Mouse (Mus musculus) CD4-positive, CD25-positive, alpha-beta regulatory T cell, adult 4 months (primary cell): ENCODE results near the gene Gbp3. TPM values are rescaled to one million over a fixed set of nuclear protein-coding genes. Genes with fewer than 3 reads are reported as not detected.
"Not testable (repeated sequence)": the region's sequence is repeated elsewhere in the genome, so short reads cannot be mapped to it uniquely, and the experiment has no call there.

Experiments used
- ATAC-seq: one replicate; pipeline ENCODE4 v1.8.0; 2017
- polyA plus RNA-seq, 2 experiments: library from polyadenylated mRNA; unstranded; fragments of 100-300 nt; shearing (Covaris generic); gene quantifications; one replicate each; pipeline ENCODE4 v1.2.1; 2017

Gene Gbp3
- polyA plus RNA-seq = 100 to 1,000 TPM; 101 to 122 TPM

- ATAC-seq = peak; percentile 51
These were observed at the start of gene Gbp3 for GRCm38 (mm10) chr3:142559632-142560228. Gbp3 (plus strand) TSS chr3:142560026.

- no peak for ATAC-seq
These were observed 31.7 kb upstream of the Gbp3 start for GRCm38 (mm10) chr3:142528116-142528515.

GRCm38 (mm10) chr3:142529597-142529996, 30.2 kb upstream of the Gbp3 start:
- ATAC-seq = peak; percentile 1

GRCm38 (mm10) chr3:142530087-142530953, 29.5 kb upstream of the Gbp3 start, which contains the start of gene Gbp7:
Gbp7 (plus strand) TSS chr3:142530342.
- peak; percentile 84 for ATAC-seq

GRCm38 (mm10) chr3:142531595-142531994, 28.2 kb upstream of the Gbp3 start:
- ATAC-seq = no peak

- ATAC-seq = peak; percentile 66
These were observed 26.6 kb upstream of the Gbp3 start for GRCm38 (mm10) chr3:142533185-142533584.

- ATAC-seq = no peak
These were observed 24.2 kb upstream of the Gbp3 start for GRCm38 (mm10) chr3:142535667-142536066.

- no peak for ATAC-seq
These were observed 18.4 kb upstream of the Gbp3 start for GRCm38 (mm10) chr3:142541391-142541790.

GRCm38 (mm10) chr3:142542776-142543175, 17.1 kb upstream of the Gbp3 start:
- ATAC-seq = not testable (repeated sequence)

GRCm38 (mm10) chr3:142546690-142547089, 13.1 kb upstream of the Gbp3 start:
- peak; percentile 72 for ATAC-seq

- peak; percentile 68 for ATAC-seq
These were observed 9.7 kb upstream of the Gbp3 start for GRCm38 (mm10) chr3:142550052-142550676.

GRCm38 (mm10) chr3:142554601-142555000, 5.2 kb upstream of the Gbp3 start:
- ATAC-seq = no peak

- ATAC-seq = no peak
These were observed 4.2 kb upstream of the Gbp3 start for GRCm38 (mm10) chr3:142555623-142556022.

- peak; percentile 85 for ATAC-seq
These were observed 596 bp downstream of the Gbp3 start for GRCm38 (mm10) chr3:142560296-142560948.

GRCm38 (mm10) chr3:142561045-142561646, 1.3 kb downstream of the Gbp3 start:
- ATAC-seq = peak; percentile 4

GRCm38 (mm10) chr3:142561666-142562065, 1.8 kb downstream of the Gbp3 start:
- no peak for ATAC-seq

GRCm38 (mm10) chr3:142567490-142567889, 7.7 kb downstream of the Gbp3 start:
- not testable (repeated sequence) for ATAC-seq

GRCm38 (mm10) chr3:142570738-142571137, 10.9 kb downstream of the Gbp3 start:
- ATAC-seq = no peak

- no peak for ATAC-seq
These were observed 17.3 kb downstream of the Gbp3 start for GRCm38 (mm10) chr3:142577108-142577507.

GRCm38 (mm10) chr3:142578342-142578741, 18.5 kb downstream of the Gbp3 start:
- ATAC-seq = peak; percentile 61

- ATAC-seq = no peak
These were observed 23.2 kb downstream of the Gbp3 start for GRCm38 (mm10) chr3:142583067-142583466.

GRCm38 (mm10) chr3:142587386-142587785, 27.6 kb downstream of the Gbp3 start:
- peak; percentile 91 for ATAC-seq
